In the genomic region with DNA sequence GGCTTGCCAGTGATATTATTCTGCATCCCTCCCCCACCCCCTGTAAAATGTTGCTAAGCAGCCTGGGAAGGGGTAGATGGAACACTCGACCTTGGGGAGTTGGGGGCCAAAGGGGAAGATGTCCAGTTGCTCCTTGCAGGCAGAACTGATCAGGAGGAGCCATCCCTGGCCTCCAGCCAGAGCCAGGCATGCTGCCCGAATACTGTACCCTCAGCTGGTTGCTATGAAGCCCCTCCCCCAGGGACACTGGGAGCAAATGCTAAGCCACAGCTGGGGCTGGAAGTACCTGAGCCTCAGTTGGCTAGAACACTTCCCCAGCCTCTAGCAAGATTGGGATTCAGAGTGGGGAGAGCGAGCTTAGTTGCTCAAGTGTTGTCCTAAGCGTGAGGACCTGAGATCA, we compare ENCODE assay signal across 19 mouse cellular contexts. TPM values are rescaled to one million over a fixed set of nuclear protein-coding genes. Genes with fewer than 3 reads are reported as not detected.
DNase-seq lines count a peak whose midpoint lies in the region; ATAC-seq lines count a peak whose summit lies in the region.
"Had no signal": no experiment of that assay in that cellular context is flagged by ENCODE, and none has a peak within 500 bp of the region (broad histone marks: within the 10 kb centered on the region; RNA-seq: fewer than 3 reads in every experiment).

No protein-coding gene starts in this region.

- DNase-seq in limb, embryonic 10.5 days (ENCODE audit: low spot score): no peak
- DNase-seq in MN1 (ENCODE audit: low spot score) (peak; percentile 59), R1 (ENCODE audit: low read depth, low spot score) (peak; percentile 38)
- DNase-seq in adrenal gland, postnatal 14 days: no peak
- DNase-seq: cerebellum, adult 11-12 months; gastrocnemius, postnatal 36 days; heart, postnatal 36 days; kidney, adult 11 months; liver; liver, postnatal 0 days; lung, postnatal 14 days had no signal

- H3K4me2 ChIP-seq in heart, embryonic 13.5 days: no peak overlapping the region
- H3K4me2 ChIP-seq in heart, embryonic 12.5 days: no peak overlapping the region
- 0 out of 2 replicates have a peak overlapping the region, but pooled peaks have one; percentile 8 for H3K4me2 ChIP-seq in limb, embryonic 12.5 days
- H3K4me2 ChIP-seq: heart, embryonic 11.5 days had no signal

- H3K36me3 ChIP-seq in heart, embryonic 13.5 days: no peaks in the 10 kb centered on the region
- H3K36me3 ChIP-seq in heart, embryonic 12.5 days: no peaks in the 10 kb centered on the region
- no peaks in the 10 kb centered on the region for H3K36me3 ChIP-seq in limb, embryonic 12.5 days
- no peaks in the 10 kb centered on the region for H3K36me3 ChIP-seq in limb, embryonic 10.5 days

- 0 out of 2 replicates have a peak overlapping the region, but pooled peaks have one; percentile 6 for H3K9ac ChIP-seq in heart, embryonic 13.5 days
- H3K9ac ChIP-seq in heart, embryonic 12.5 days: no peak overlapping the region
- no peak overlapping the region for H3K9ac ChIP-seq in limb, embryonic 12.5 days (replicated peaks)
- H3K9ac ChIP-seq: liver, postnatal 0 days had no signal

- H3K9me3 ChIP-seq in heart, embryonic 13.5 days: 0 out of 2 replicates have a peak, but pooled peaks cover 4% of the 10 kb centered on the region
- H3K9me3 ChIP-seq in heart, embryonic 12.5 days (replicated peaks): peaks cover 5% of the 10 kb centered on the region; the same call in 1 of the 2 replicates
- no peaks in the 10 kb centered on the region for H3K9me3 ChIP-seq in limb, embryonic 12.5 days
- H3K9me3 ChIP-seq in limb, embryonic 10.5 days (replicated peaks): no peaks in the 10 kb centered on the region

- H3K27ac ChIP-seq in heart, embryonic 13.5 days (replicated peaks): no peak overlapping the region
- no peak overlapping the region for H3K27ac ChIP-seq in heart, embryonic 12.5 days (ENCODE audit: poor library complexity, severe bottlenecking)
- no peak overlapping the region for H3K27ac ChIP-seq in limb, embryonic 12.5 days
- no peak overlapping the region for H3K27ac ChIP-seq in limb, embryonic 10.5 days
- H3K27ac ChIP-seq: left cerebral cortex, adult 2 months had no signal

- H3K27me3 ChIP-seq in heart, embryonic 13.5 days (replicated peaks): peaks cover 8% of the 10 kb centered on the region; the same call in 1 of the 2 replicates
- no peaks in the 10 kb centered on the region for H3K27me3 ChIP-seq in heart, embryonic 12.5 days (replicated peaks)
- H3K27me3 ChIP-seq in limb, embryonic 12.5 days: peaks cover 18% of the 10 kb centered on the region
- H3K27me3 ChIP-seq in limb, embryonic 10.5 days (ENCODE audit: low read depth, poor library complexity, severe bottlenecking): peaks cover 62% of the 10 kb centered on the region

- no peak for ATAC-seq in heart, embryonic 13.5 days (ENCODE audit: extremely low read depth, insufficient number of reproducible peaks, low FRiP score, low TSS enrichment)
- ATAC-seq in heart, embryonic 12.5 days (ENCODE audit: insufficient number of reproducible peaks, low FRiP score): no peak
- ATAC-seq in limb, embryonic 12.5 days (ENCODE audit: insufficient number of reproducible peaks, insufficient read depth, low FRiP score, low TSS enrichment, low read depth): no peak
- ATAC-seq: hindbrain, embryonic 16.5 days; liver, postnatal 0 days had no signal

- H3K4me1 ChIP-seq in heart, embryonic 13.5 days: peaks cover 61% of the 10 kb centered on the region
- H3K4me1 ChIP-seq in heart, embryonic 12.5 days (replicated peaks): peaks cover 63% of the 10 kb centered on the region
- peaks cover 20% of the 10 kb centered on the region for H3K4me1 ChIP-seq in limb, embryonic 12.5 days (replicated peaks)
- H3K4me1 ChIP-seq in limb, embryonic 10.5 days: peaks cover 38% of the 10 kb centered on the region

- WGBS in heart, embryonic 13.5 days: 20% methylated on average over 4 of the region's 4 CpGs
- 18% methylated on average over 4 of the region's 4 CpGs for WGBS in heart, embryonic 12.5 days
- 10% methylated on average over 4 of the region's 4 CpGs for WGBS in limb, embryonic 12.5 days
- 24% methylated on average over 4 of the region's 4 CpGs for WGBS in limb, embryonic 10.5 days

- no peak overlapping the region for H3K4me3 ChIP-seq in heart, embryonic 13.5 days
- H3K4me3 ChIP-seq in heart, embryonic 12.5 days: no peak overlapping the region
- no peak overlapping the region for H3K4me3 ChIP-seq in limb, embryonic 12.5 days (replicated peaks)
- no peak overlapping the region for H3K4me3 ChIP-seq in limb, embryonic 10.5 days
- H3K4me3 ChIP-seq: left cerebral cortex, adult 2 months; megakaryocyte, embryonic 14.5 days had no signal

RNA-seq across cellular contexts. Expression of a gene that starts 6.9 kb away (rescaled TPM):
- 11.1 and 12.5 TPM in 2 replicates for polyA plus RNA-seq in heart, embryonic 13.5 days (2015; fragmentation: Nextera tagmentation; extraction: Ambion mirVana)
- 20.6 and 24.2 TPM in 2 replicates for polyA plus RNA-seq in heart, embryonic 12.5 days (2016; fragmentation: Nextera tagmentation; extraction: Ambion mirVana)
- 3.0 and 3.9 TPM in 2 replicates for polyA plus RNA-seq in limb, embryonic 12.5 days (2016; fragmentation: Nextera tagmentation; extraction: Ambion mirVana)
- 2.7 and 2.9 TPM in 2 replicates for polyA plus RNA-seq in limb, embryonic 10.5 days (2016; fragmentation: Nextera tagmentation; extraction: Ambion mirVana)
- total RNA-seq in adrenal gland, postnatal 14 days (2021): 10.4 and 10.6 TPM in 2 replicates
- total RNA-seq: common myeloid progenitor, adult 5-6 weeks had no signal

Comparison
In these comparisons a context has a peak if more than half of its experiments do, and no peak if none do; other contexts are left out.
1. DNase-seq: peak in MN1 (single experiment) and R1 (single experiment); none in limb, embryonic 10.5 days (single experiment) and adrenal gland, postnatal 14 days (single experiment).